Mouse (Mus musculus) olfactory bulb, adult 2 months (tissue): ENCODE measurements around the gene Ak6.

Source experiments
- CTCF ChIP-seq: fragments of 200-500 bp; IDR thresholded peaks from 2 replicates; pipeline ENCODE4 v1.5.1; 2012; ENCODE audit warnings: low read depth, mild to moderate bottlenecking, low read length, moderate library complexity; ENCODE audit not compliant: insufficient read depth
- POLR2A ChIP-seq: fragments of 200-500 bp; IDR thresholded peaks from 2 replicates; pipeline ENCODE4 v1.6.1; 2012; ENCODE audit warnings: mild to moderate bottlenecking, low read depth, low read length, moderate library complexity; ENCODE audit not compliant: insufficient read depth

DNA sequence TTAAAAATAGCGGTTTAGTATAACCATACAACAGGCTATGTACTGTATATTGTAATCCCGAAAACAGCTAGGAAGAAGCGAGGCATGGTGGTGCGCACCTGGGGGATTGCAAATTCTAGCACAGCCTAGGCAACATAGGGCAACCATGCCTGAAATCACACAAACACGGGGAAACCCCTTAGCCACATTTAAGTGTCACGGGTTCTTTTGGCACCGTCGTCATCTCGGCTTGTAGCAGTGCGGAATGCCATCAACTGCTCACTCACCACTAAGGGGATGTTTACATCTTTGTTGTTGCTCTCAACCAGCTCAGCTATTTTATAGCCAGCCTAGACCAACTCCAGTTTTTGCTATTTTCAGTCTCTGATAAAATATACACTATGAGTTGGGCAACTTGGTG lies 48.1 kb downstream of the Ak6 start:
- TF ChIP-seq CTCF (no peak), POLR2A (no peak)
